Mouse (Mus musculus) erythroblast, embryonic 14.5 days (primary cell): ENCODE data around the gene Ros1.

Experiments used
- GATA1 ChIP-seq: IDR thresholded peaks from 2 replicates; pipeline ENCODE4 v1.6.1; 2012; ENCODE audit warnings: low read length, inconsistent platforms, mixed read lengths
- TAL1 ChIP-seq: IDR thresholded peaks from 3 replicates; pipeline ENCODE4 v1.6.1; 2012; ENCODE audit warnings: low read length, inconsistent platforms, mixed read lengths

- TF ChIP-seq TAL1 (no peak), GATA1 (no peak)
Observed at GRCm38 (mm10) chr10:52086681-52087080, 108.4 kb downstream of the Ros1 start.
